Mouse (Mus musculus) stomach, embryonic 14.5 days (tissue): ENCODE results near the gene Mrps17. TPM values are rescaled to one million over a fixed set of nuclear protein-coding genes. Genes with fewer than 3 reads are reported as not detected.
"Not testable (repeated sequence)": the region's sequence is repeated elsewhere in the genome, so short reads cannot be mapped to it uniquely, and the experiment has no call there.

Experiments used
- ATAC-seq: fragments of 200-750 bp; cut with Nextera tagmentation; 2 replicates; pipeline ENCODE4 v1.8.0; 2017; ENCODE audit warnings: low read depth, moderate TSS enrichment; ENCODE audit not compliant: insufficient number of reproducible peaks, insufficient read depth, low FRiP score
- H3K27ac ChIP-seq: fragments of 300-500 bp; sonication (generic); 2 replicates; pipeline ENCODE4 v1.5.1; 2014; ENCODE audit warnings: mild to moderate bottlenecking, low read length, moderate library complexity, mixed read lengths
- H3K27me3 ChIP-seq: fragments of 300-500 bp; sonication (generic); 2 replicates; pipeline ENCODE4 v1.6.1; 2014; ENCODE audit warnings: low read length, control low read depth, mixed read lengths; ENCODE audit not compliant: control insufficient read depth, insufficient read depth
- H3K36me3 ChIP-seq: fragments of 300-500 bp; sonication (generic); 2 replicates; pipeline ENCODE4 v1.6.1; 2014; ENCODE audit warnings: mild to moderate bottlenecking, control low read depth, low read length, moderate library complexity, mixed read lengths; ENCODE audit not compliant: control insufficient read depth, insufficient read depth
- H3K4me1 ChIP-seq: fragments of 300-500 bp; sonication (generic); 2 replicates; pipeline ENCODE4 v1.6.1; 2014; ENCODE audit warnings: low read length, control low read depth, mixed read lengths; ENCODE audit not compliant: control insufficient read depth, insufficient read depth
- H3K4me2 ChIP-seq: fragments of 300-500 bp; sonication (generic); replicated peaks from 2 replicates; pipeline ENCODE4 v1.6.1; 2014; ENCODE audit warnings: low read depth, low read length, control low read depth
- H3K4me3 ChIP-seq: fragments of 300-500 bp; sonication (generic); 2 replicates; pipeline ENCODE4 v1.5.1; 2014; ENCODE audit warnings: low read depth, low read length, control low read depth
- H3K9ac ChIP-seq: fragments of 300-500 bp; sonication (generic); replicated peaks from 2 replicates; pipeline ENCODE4 v1.6.1; 2014; ENCODE audit warnings: low read depth, mild to moderate bottlenecking, control low read depth, low read length, moderate library complexity, mixed read lengths
- H3K9me3 ChIP-seq: fragments of 300-500 bp; sonication (generic); 2 replicates; pipeline ENCODE4 v1.6.1; 2016; ENCODE audit warnings: low read depth, low read length, control low read depth; ENCODE audit not compliant: control insufficient read depth
- WGBS: fragments of 180-500 bp; shearing (Covaris S2); extraction: QIAGEN DNeasy Blood & Tissue Kit; methylation state at CpG from one replicate; pipeline ENCODE4 v1.1.7; 2014; 5-methylcytosine and 5-hydroxymethylcytosine counted together
- polyA plus RNA-seq: library from polyadenylated mRNA; unstranded; fragments of >200 nt; fragmentation: Nextera tagmentation; extraction: Ambion mirVana; gene quantifications from 2 replicates; pipeline ENCODE4 v1.2.1, GENCODE M21; 2014

The Mrps17 gene
- 194 and 206 TPM in 2 replicates for polyA plus RNA-seq

DNA sequence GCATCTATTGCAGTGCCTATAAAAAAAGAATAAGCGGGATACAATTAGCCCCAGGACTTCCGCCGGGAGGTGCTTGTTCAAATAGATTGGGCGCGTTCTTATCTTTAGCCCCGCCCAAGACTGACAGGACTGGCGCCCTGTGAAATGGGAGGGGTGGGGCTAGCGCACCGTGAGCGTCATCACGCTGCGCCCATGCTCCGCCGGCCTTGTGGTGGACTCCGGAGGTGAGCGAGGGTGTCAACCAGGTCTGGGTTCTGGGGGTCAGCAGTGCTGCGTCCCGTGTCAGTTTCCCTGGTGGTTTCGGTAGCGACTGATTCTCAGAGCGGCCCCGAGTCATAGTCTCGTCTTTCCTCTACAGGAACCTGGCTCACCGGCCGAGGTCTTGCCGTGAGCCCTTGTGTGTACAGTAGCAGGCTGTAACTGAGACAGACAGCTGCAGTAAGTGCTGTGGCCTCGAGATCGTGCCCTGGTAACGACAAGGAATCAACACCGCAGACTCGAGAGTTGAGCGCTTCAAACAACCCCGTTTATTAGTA lies at the start of gene Mrps17:
TSS of gene Mrps17 (plus strand) at position 172 of the 536 bp plus-strand sequence.
- Histone ChIP-seq H3K9ac (peak within 1 kb of the TSS; percentile 78), H3K9me3 (no peaks in the 10 kb centered on the region), H3K27me3 (no peaks in the 10 kb centered on the region), H3K4me1 (peaks cover 5% of the 10 kb centered on the region), H3K4me3 (peak within 1 kb of the TSS; percentile 90), H3K36me3 (peaks cover 30% of the 10 kb centered on the region), H3K27ac (0 out of 2 replicates have a peak within 1 kb of the TSS, but pooled peaks have one; percentile 44), H3K4me2 (peak within 1 kb of the TSS; percentile 88)
- WGBS, result under 1% methylated on average over 33 of the region's 33 CpGs
- peak; percentile 96 for ATAC-seq

DNA sequence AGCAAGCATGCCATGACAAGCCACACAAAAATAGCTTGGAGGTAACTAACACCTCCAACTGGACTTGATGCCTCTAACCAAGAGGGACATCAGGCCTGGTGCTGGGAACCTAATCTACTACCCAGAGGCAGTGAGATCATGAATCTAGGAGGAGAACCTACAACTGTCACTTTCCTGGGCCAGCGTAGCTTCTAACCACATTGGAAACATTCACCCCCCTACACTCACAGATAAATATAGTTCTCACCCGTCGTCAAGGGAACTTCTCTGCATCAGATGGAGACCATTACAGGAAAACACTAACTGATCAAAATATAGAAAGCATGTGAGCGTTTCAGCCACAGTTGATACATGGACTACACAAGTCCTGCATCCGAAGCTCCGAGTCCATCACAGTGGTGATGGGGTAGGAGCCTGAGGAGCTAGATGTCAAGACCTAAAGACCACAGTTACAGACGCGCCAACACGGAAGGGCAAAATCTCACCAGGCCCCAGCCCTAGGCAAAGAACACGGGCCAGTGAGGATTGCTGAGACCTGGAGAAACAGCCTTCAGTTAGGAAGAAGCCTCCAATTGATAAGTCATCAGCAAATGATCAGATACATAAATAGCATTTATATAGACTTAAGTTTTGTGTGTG lies 48.9 kb upstream of the Mrps17 start:
- ATAC-seq, result no peak
- Histone ChIP-seq H3K4me1 (no peaks in the 10 kb centered on the region), H3K36me3 (no peaks in the 10 kb centered on the region), H3K27ac (no peak overlapping the region), H3K9ac (no peak overlapping the region), H3K9me3 (no peaks in the 10 kb centered on the region), H3K27me3 (no peaks in the 10 kb centered on the region), H3K4me3 (no peak overlapping the region), H3K4me2 (no peak overlapping the region)
- WGBS, result 92% methylated on average over 10 of the region's 10 CpGs

DNA sequence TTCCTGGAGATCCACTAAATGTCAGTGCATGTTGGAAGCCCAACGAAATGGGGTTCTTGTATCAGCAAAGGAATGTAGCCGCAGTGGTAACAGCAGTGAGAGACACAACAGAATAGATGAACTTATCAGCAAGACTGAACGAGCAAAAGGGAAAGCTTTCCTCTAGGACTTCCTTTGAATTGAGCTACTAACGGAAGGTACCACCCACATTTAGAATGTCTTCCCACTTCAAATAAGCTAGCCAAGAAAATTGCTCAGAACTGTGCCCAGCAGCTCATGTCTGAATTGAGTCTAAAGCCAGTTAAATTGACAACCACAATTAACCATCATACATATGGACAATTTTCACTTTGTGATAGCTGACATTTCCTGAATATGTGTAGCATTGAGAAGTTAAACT lies 47.4 kb upstream of the Mrps17 start:
- no peaks in the 10 kb centered on the region for H3K27me3 ChIP-seq
- H3K9ac ChIP-seq, result no peak overlapping the region
- H3K4me2 ChIP-seq, result no peak overlapping the region
- no peaks in the 10 kb centered on the region for H3K9me3 ChIP-seq
- no peak overlapping the region for H3K27ac ChIP-seq
- WGBS, result 88% methylated on average over 4 of the region's 4 CpGs
- no peak overlapping the region for H3K4me3 ChIP-seq
- no peaks in the 10 kb centered on the region for H3K36me3 ChIP-seq
- H3K4me1 ChIP-seq, result no peaks in the 10 kb centered on the region
- ATAC-seq, result no peak

DNA sequence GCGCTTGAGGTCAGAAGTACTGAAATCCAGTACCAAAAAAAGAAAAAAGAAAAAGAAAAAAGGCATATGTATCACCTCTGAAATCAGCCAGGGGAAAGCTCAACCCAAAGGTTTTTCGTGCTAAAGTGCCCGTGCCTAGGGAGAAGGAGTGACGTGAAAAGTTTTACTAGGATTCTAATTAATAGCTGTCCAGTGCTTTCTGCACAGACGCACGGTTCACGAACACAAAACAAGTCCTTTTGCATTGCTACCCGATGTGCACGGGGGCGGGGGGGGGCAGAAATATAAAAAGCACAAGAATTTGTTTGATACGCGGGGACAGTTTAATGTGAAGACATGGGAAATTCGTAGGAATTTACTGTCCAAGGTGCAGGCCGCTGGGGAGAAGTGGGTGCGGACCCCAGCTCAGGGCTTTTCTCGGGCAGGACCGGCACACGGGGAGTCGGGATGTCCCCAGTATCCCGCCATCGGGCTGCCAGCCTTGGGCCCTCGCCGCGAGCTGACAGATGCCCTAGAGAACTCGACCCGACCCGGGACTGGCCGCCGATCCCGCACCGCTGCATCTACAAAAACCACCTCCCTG lies 45.8 kb upstream of the Mrps17 start:
- peak; percentile 42; the same call in 1 of the 2 replicates for ATAC-seq

DNA sequence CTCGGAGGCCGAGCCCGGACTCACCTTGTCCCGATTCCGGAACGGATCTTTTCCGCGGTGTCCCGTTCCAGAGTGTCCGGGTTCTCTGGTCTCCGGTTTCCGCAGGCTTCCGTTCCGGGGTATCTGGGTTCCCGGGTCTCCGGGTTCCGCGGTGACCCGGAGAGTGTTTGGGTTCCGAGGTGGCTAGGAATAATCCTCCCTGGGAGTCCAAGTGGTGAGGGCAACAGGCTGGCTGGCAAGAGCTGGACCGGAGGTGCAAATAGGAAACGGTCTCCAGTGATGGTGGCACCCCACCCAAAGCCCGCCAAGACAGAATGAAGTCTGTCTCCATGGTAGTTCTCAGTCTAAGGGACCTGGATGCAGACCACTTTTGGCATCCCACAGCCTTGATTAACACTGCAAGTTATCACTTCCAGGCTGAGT lies 45.2 kb upstream of the Mrps17 start, which contains the start of gene Zfp11:
TSS of gene Zfp11 (minus strand) at position 64 of the 423 bp plus-strand sequence.
- no peak within 1 kb of the TSS for H3K27ac ChIP-seq
- peak within 1 kb of the TSS; percentile 50 for H3K4me2 ChIP-seq
- 0 out of 2 replicates have a peak, but pooled peaks cover 3% of the 10 kb centered on the region for H3K9me3 ChIP-seq
- H3K27me3 ChIP-seq, result no peaks in the 10 kb centered on the region
- H3K4me3 ChIP-seq, result peak within 1 kb of the TSS; percentile 72
- WGBS, result under 1% methylated on average over 23 of the region's 23 CpGs
- ATAC-seq, result peak; percentile 82; the same call in 1 of the 2 replicates
- peak within 1 kb of the TSS; percentile 75 for H3K9ac ChIP-seq
- no peaks in the 10 kb centered on the region for H3K4me1 ChIP-seq
- H3K36me3 ChIP-seq, result no peaks in the 10 kb centered on the region

More for the DNA sequence above, 45.8 kb upstream of the Mrps17 start:
- Histone ChIP-seq H3K9me3 (0 out of 2 replicates have a peak, but pooled peaks cover 3% of the 10 kb centered on the region), H3K4me1 (no peaks in the 10 kb centered on the region), H3K4me3 (peak overlapping the region; percentile 72), H3K4me2 (peak overlapping the region; percentile 50), H3K27me3 (no peaks in the 10 kb centered on the region), H3K27ac (no peak overlapping the region), H3K36me3 (no peaks in the 10 kb centered on the region), H3K9ac (peak overlapping the region; percentile 75)
- under 1% methylated on average over 31 of the region's 31 CpGs for WGBS

DNA sequence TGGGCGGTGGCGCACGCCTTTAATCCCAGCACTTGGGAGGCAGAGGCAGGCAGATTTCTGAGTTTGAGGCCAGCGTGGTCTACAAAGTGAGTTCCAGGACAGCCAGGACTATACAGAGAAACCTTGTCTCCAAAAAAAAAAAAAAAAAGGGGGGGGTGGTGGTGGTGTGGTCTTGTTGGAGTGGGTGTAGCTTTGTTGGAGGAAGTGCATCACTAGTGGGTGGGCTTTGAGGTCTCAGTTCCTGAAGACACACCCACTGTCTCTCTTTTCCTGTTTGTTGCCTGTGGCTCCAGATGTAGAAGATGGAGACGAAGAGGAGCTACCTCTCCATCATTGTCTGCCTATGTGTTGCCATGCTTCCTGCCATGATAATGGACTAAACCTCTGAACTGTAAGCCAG lies 30.2 kb upstream of the Mrps17 start:
- H3K27ac ChIP-seq, H3K27me3 ChIP-seq, H3K4me2 ChIP-seq, H3K4me1 ChIP-seq, H3K9me3 ChIP-seq, H3K9ac ChIP-seq, H3K4me3 ChIP-seq, ATAC-seq, H3K36me3 ChIP-seq: not testable (repeated sequence)
- 96% methylated on average over 5 of the region's 5 CpGs for WGBS

DNA sequence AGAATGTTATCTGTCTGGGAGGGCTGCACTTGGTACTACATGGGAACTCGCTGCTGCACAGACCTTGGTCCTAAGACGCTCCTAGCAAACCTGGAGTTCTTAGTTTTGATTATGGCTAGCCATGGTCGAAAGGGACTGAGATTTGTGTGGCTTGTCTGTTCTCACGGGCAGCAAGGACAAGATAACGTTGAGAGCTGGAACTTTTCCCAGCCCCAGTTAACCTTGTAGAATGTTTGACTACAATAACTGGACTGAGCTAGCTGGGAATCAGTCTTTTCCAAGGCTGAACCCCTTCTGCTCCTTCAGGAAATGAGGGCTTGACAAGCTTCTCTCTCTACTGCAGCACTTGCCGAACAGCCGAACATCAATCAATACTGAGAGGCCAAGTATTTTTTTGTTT lies 27.7 kb upstream of the Mrps17 start:
- Histone ChIP-seq H3K9me3 (no peaks in the 10 kb centered on the region), H3K4me1 (no peaks in the 10 kb centered on the region)

DNA sequence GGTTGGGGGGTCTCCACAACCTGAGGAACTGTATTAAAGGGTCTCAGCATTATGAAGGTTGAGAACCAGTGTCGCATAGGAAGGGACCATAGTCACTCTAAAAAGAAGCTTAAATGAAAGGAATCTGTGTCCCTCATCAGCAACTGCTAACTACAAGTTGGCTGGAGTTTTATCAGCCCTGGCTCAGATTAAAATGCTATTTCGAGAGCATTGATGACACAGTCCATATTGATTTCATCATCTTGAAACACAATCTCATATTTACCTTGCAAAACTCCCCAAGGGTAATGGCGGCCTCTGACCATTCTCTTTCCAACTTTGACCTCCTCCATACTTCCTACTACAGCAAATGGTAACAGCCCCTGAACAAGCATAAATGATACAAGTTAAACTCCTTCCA lies 24.8 kb upstream of the Mrps17 start:
- ATAC-seq, result no peak
- Histone ChIP-seq H3K27ac (no peak overlapping the region), H3K36me3 (no peaks in the 10 kb centered on the region), H3K9me3 (no peaks in the 10 kb centered on the region), H3K4me1 (no peaks in the 10 kb centered on the region), H3K4me3 (no peak overlapping the region), H3K27me3 (no peaks in the 10 kb centered on the region), H3K4me2 (no peak overlapping the region), H3K9ac (no peak overlapping the region)
- 79% methylated on average over 3 of the region's 3 CpGs for WGBS

More for the DNA sequence above, 27.7 kb upstream of the Mrps17 start:
- WGBS, result 83% methylated on average over 7 of the region's 7 CpGs
- ATAC-seq, result no peak
- no peak overlapping the region for H3K27ac ChIP-seq
- H3K4me3 ChIP-seq, result no peak overlapping the region
- H3K36me3 ChIP-seq, result no peaks in the 10 kb centered on the region
- H3K4me2 ChIP-seq, result no peak overlapping the region
- H3K27me3 ChIP-seq, result no peaks in the 10 kb centered on the region
- H3K9ac ChIP-seq, result no peak overlapping the region
